Comparison of ENCODE assay signal across 8 mouse cellular contexts in genomic region chr10:13861115-13861909, GRCm38 (mm10). TPM values are rescaled to one million over a fixed set of nuclear protein-coding genes. Genes with fewer than 3 reads are reported as not detected.
DNase-seq lines count a peak whose midpoint lies in the region; ATAC-seq lines count a peak whose summit lies in the region.

No protein-coding gene starts in this region.

- H3K27ac ChIP-seq in forebrain, embryonic 12.5 days: peak overlapping the region; percentile 50; the same call in 1 of the 2 replicates
- no peak overlapping the region for H3K27ac ChIP-seq in midbrain, embryonic 11.5 days (ENCODE audit: low read depth, low read length)

- H3K9me3 ChIP-seq in forebrain, embryonic 12.5 days: no peaks in the 10 kb centered on the region
- no peaks in the 10 kb centered on the region for H3K9me3 ChIP-seq in midbrain, embryonic 11.5 days (ENCODE audit: control insufficient read depth, low read length)

- H3K36me3 ChIP-seq in forebrain, embryonic 12.5 days (replicated peaks): no peaks in the 10 kb centered on the region
- no peaks in the 10 kb centered on the region for H3K36me3 ChIP-seq in midbrain, embryonic 11.5 days (ENCODE audit: control insufficient read depth, insufficient read depth, low read length)

- WGBS in forebrain, embryonic 12.5 days: 14% methylated on average over 11 of the region's 11 CpGs
- 8% methylated on average over 11 of the region's 11 CpGs for WGBS in midbrain, embryonic 11.5 days

- H3K9ac ChIP-seq in forebrain, embryonic 12.5 days: peak overlapping the region; percentile 7; the same call in 1 of the 2 replicates
- H3K9ac ChIP-seq in midbrain, embryonic 11.5 days (ENCODE audit: low read length): peak overlapping the region; percentile 51; the same call in 1 of the 2 replicates

- H3K27me3 ChIP-seq in forebrain, embryonic 12.5 days: no peaks in the 10 kb centered on the region
- H3K27me3 ChIP-seq in midbrain, embryonic 11.5 days (ENCODE audit: control insufficient read depth, insufficient read depth, low read length): no peaks in the 10 kb centered on the region

- DNase-seq in cerebellum, postnatal 14 days: no peak
- DNase-seq in left cerebral cortex, adult 18-20 months (ENCODE audit: low spot score in 2 of 2): peak; percentile 54 to 76
- DNase-seq in midbrain, embryonic 11.5 days (ENCODE audit: low spot score, missing footprints): peak; percentile 90
- no peak for DNase-seq in spleen, adult 18-20 months
- DNase-seq in thymus, postnatal 0 days (ENCODE audit: low spot score): no peak

- H3K4me1 ChIP-seq in forebrain, embryonic 12.5 days: peaks cover 11% of the 10 kb centered on the region
- peaks cover 8% of the 10 kb centered on the region; the same call in 1 of the 2 replicates for H3K4me1 ChIP-seq in midbrain, embryonic 11.5 days (ENCODE audit: control insufficient read depth, insufficient read depth, low read length)

- peak overlapping the region; percentile 23 for H3K4me3 ChIP-seq in forebrain, embryonic 12.5 days (replicated peaks)
- peak overlapping the region; percentile 12; the same call in 1 of the 2 replicates for H3K4me3 ChIP-seq in midbrain, embryonic 11.5 days (ENCODE audit: low read depth, low read length)

- H3K4me2 ChIP-seq in forebrain, embryonic 12.5 days: peak overlapping the region; percentile 44
- H3K4me2 ChIP-seq in midbrain, embryonic 11.5 days: peak overlapping the region; percentile 41

- ATAC-seq in cerebellum, adult (ENCODE audit: insufficient number of reproducible peaks, low FRiP score, low TSS enrichment): peak; percentile 36; the same call in 1 of the 2 replicates
- ATAC-seq in forebrain, embryonic 12.5 days (ENCODE audit: low FRiP score): peak; percentile 74
- peak; percentile 41 for ATAC-seq in inflammation-experienced regulatory T-cells, adult 6 months
- peak; percentile 90 for ATAC-seq in midbrain, embryonic 11.5 days (ENCODE audit: low FRiP score)

RNA-seq across cellular contexts. Expression of gene Aig1, which starts 7.5 kb away (rescaled TPM):
- polyA plus RNA-seq in forebrain, embryonic 12.5 days (2016; fragmentation: Nextera tagmentation; extraction: Ambion mirVana): 29.2 and 30.9 TPM in 2 replicates
- 10 to 100 TPM; 13.9 to 33.7 (median 25.6) TPM for polyA plus RNA-seq in inflammation-experienced regulatory T-cells, adult 6 months (2017; shearing (Covaris generic))
- 10 to 100 TPM; 56.5 to 70.5 TPM for total RNA-seq in left cerebral cortex, adult 18-20 months (2021)
- 27.4 and 28.2 TPM in 2 replicates for polyA plus RNA-seq in midbrain, embryonic 11.5 days (2014; fragmentation: Nextera tagmentation; extraction: Ambion mirVana)
- polyA plus RNA-seq in thymus, postnatal 0 days (2015; fragmentation: Nextera tagmentation; extraction: Ambion mirVana): 22.9 and 23.2 TPM in 2 replicates

Comparison
In these comparisons a context has a peak if more than half of its experiments do, and no peak if none do; other contexts are left out.
1. ATAC-seq: peak in every context shown above with its lines; median percentile 90 in midbrain, embryonic 11.5 days; 74 in forebrain, embryonic 12.5 days; 41 in inflammation-experienced regulatory T-cells, adult 6 months; 36 in cerebellum, adult.
2. DNase-seq: peak in left cerebral cortex, adult 18-20 months (2 of 2) and midbrain, embryonic 11.5 days (single experiment); none in cerebellum, postnatal 14 days (0 of 2), spleen, adult 18-20 months (0 of 2) and thymus, postnatal 0 days (single experiment).